Mouse (Mus musculus) gastrocnemius, postnatal 10 days (tissue): Measurements from ENCODE around the gene Dnajb6. TPM values are rescaled to one million over a fixed set of nuclear protein-coding genes. Genes with fewer than 3 reads are reported as not detected.
A peak's percentile ranks its signal among the peaks of the same experiment; 100 is the strongest.
"Not testable (repeated sequence)": the region's sequence is repeated elsewhere in the genome, so short reads cannot be mapped to it uniquely, and the experiment has no call there.

Experiments
- DNase-seq: peaks from one replicate; pipeline ENCODE4 v3.0.0; 2021; ENCODE audit warnings: mixed read lengths
- long read RNA-seq, 2 experiments: library from polyadenylated mRNA; stranded (forward); transcript quantifications; one replicate each; pipeline ENCODE4 v2.0.0; 2021
- total RNA-seq, 2 experiments: library from RNA; stranded (reverse); gene quantifications; 2 replicates each; pipeline ENCODE4 v1.2.3; 2021

Gene Dnajb6
- total RNA-seq = 10 to 100 TPM; 67.7 to 78.0 TPM
- long read RNA-seq, experiment 1, transcript Dnajb6-203 (8 exons, 1,605 nt) = minor isoform, 35 of 169 reads
- long read RNA-seq, experiment 1, transcript Dnajb6-201 (10 exons, 2,918 nt) = major isoform, 95 of 169 reads
- long read RNA-seq, experiment 1, partial matches to known transcripts = 10 of 169 reads
- long read RNA-seq, experiment 1, other reads (novel, unspliced or antisense) = 26 of 169 reads
- long read RNA-seq, experiment 2, transcript Dnajb6-201 (10 exons, 2,918 nt) = major isoform, 83 of 127 reads
- long read RNA-seq, experiment 2, transcript Dnajb6-203 (8 exons, 1,605 nt) = minor isoform, 24 of 127 reads
- long read RNA-seq, experiment 2, partial matches to known transcripts = 5 of 127 reads
- long read RNA-seq, experiment 2, other reads (novel, unspliced or antisense) = 14 of 127 reads

GRCm38 (mm10) chr5:29735557-29736061, at the start of gene Dnajb6, which contains the start of gene Gm5129:
Gene Dnajb6 (plus strand): TSS chr5:29735688.
Gene Gm5129 (minus strand): TSS chr5:29735936.
- DNase-seq = peak; percentile 98

DNA sequence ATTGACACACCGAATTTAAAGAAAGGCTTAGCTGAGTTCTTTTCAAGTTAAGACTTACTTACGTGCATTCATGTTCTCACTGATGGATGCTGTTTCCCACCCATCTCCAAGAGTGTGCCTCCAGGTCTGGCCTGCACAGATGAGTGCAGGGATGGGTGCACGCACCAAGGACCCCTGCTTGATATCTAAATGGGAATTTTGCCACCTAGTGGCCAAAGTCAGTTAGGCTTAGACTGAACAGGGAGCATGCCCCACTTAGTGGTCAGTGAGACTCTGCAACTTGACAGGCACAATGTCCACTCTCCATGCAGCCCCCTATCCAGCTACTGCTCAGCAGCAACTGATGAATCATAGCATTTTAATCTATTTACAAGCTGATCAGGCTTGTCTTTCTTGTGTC, 47.8 kb upstream of the Dnajb6 start:
- peak; percentile 24 for DNase-seq

DNA sequence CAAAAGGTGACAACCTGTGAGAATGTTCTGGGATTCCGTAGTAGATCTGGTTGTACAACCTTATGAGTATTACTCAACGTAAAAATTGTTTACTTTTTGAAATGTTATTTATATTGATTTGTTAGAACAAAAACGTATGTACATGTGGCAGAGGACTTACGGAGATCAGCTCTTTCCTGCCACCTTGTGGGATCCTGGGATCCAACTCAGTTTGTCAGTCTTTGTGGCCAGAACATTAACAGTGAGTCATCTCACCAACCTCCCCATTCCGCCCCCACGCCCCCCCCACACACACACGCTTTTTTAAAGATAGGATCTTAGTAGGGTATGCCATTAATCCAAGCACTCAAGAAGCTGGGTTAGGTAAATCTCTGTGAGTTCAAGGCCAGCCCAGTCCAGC, 47.1 kb upstream of the Dnajb6 start:
- DNase-seq = no peak

DNA sequence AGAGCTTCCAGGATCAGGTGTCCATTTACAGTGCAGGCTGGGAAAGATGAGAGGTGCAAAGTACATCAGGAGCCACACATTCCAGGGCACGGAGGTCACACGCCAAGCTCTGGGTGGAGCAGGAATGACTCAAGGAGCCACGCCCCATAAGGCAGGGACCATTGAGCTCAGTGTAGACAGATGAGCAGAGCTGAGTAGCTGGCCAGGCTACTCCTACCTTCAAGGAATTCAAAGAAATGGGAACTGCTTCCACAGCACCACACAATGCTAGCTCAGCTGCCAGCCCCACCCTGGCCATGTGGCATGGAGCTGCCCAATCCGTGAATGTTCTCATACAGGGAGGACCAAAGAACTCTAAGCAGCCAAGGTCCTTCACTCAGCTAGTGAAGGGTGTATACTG, 37.0 kb upstream of the Dnajb6 start:
- no peak for DNase-seq

- no peak for DNase-seq
Measured at GRCm38 (mm10) chr5:29699520-29700202, 35.8 kb upstream of the Dnajb6 start.

DNA sequence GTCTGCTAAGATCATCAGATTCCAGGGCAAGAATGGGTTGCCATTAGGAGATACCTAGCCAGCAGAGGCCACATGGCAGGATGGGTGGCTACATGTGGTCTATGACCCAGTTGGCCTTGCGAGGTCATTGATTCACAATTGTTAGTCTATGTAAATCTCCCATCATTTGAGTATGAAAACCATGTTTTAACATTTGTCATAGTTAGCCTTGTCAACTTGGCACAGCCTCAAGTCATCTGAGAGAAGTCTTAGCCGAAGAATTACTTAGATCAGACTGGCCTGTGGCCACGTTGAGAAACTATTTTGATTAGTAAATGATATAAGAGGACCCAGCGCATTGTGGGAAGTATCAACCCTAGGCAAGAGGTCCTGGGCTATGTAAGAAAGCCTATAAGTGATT, 28.2 kb upstream of the Dnajb6 start:
- no peak for DNase-seq

GRCm38 (mm10) chr5:29708258-29708657, 27.2 kb upstream of the Dnajb6 start:
- no peak for DNase-seq

GRCm38 (mm10) chr5:29711631-29712030, 23.9 kb upstream of the Dnajb6 start:
- DNase-seq = no peak

DNA sequence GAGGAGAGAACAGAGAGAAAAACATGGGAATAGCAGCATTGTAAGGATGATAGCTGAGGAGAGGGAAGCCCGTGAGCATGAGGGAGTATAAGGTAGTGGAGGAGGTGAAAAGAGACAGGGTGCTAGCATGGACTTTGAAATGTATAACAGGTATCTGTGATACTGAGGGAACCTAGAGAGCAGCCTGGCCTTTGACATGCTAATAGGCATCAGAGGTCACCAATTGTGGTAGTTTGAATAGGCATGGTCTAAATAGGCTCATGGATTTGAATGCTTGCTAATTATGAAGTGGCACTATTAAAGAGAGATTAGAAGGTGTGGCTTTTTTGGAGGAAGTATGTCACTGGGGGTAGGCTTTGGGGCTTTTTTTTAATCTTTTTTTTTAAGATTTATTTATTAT, 22.6 kb upstream of the Dnajb6 start:
- no peak for DNase-seq

- no peak for DNase-seq
Measured at GRCm38 (mm10) chr5:29721159-29721558, 14.3 kb upstream of the Dnajb6 start.

- no peak for DNase-seq
Measured at GRCm38 (mm10) chr5:29725369-29725768, 10.1 kb upstream of the Dnajb6 start.

DNA sequence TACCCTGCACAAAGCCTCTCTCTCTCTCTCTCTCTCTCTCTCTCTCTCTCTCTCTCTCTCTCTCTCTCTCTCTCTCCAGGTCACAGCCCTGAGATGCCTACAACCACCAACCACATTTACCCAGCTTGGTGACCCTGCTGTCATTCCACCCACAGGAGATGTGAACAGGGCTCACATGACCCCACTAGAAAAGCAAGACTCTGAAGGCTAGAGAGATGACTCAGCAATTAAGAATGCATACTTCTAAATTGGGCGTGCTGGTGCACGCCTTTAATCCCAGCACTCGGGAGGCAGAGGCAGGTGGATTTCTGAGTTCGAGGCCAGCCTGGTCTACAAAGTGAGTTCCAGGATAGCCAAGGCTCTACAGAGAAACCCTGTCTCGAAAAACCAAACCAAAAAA, 9.4 kb upstream of the Dnajb6 start:
- DNase-seq = not testable (repeated sequence)

DNA sequence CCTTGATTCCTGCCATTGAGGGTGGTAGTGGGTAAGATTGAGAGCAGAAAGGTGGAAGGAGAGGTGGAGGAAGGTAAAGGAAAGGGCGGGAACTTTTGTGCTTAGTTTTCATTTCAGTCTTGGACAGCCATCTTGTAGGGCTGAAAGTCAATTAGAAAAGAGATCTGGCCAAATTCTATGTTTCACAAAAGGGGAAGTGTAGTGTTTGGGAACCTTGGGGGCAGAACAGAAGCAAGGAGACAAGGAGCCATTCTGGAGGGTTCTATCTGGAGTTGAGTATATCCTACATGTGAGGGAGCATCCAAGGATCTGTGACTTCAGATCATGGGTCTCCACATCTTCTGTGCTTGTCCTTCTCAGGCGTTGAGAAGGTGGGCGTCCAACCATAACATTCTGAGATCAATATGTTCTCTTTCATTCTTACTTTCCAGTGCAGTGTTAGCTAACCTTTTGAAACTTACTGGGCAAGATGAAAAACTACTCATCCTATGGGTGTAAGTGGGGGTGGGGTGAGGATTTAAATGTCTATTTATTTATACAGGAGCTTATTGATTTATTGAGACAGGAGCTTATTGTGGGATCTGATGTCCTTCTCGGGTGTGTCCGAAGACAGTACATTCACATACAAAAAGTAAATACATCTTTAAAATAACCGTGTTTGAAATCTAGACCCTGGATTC, 517 bp upstream of the Dnajb6 start:
- DNase-seq = no peak

GRCm38 (mm10) chr5:29736073-29736900, 799 bp downstream of the Dnajb6 start:
- peak; percentile 63 for DNase-seq

DNA sequence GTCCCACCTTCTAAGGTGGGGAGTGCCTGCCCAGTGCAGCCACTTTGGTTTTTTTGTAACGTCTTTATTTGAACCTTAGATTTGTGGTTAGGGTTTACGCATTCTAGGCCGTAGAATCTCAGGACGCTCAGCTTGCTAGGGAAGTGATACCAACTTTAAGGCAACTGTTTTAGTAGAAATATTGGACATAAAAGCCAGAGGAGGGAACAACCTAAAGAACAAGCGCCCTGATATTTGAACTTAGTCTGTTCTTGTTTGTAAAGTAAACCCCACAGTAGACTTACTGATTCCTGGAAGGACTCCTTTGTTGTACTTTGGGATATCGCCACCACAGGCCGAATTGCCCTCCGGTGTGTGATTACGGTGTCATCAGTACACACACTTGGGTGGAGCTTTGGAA, 1.5 kb downstream of the Dnajb6 start:
- no peak for DNase-seq

DNA sequence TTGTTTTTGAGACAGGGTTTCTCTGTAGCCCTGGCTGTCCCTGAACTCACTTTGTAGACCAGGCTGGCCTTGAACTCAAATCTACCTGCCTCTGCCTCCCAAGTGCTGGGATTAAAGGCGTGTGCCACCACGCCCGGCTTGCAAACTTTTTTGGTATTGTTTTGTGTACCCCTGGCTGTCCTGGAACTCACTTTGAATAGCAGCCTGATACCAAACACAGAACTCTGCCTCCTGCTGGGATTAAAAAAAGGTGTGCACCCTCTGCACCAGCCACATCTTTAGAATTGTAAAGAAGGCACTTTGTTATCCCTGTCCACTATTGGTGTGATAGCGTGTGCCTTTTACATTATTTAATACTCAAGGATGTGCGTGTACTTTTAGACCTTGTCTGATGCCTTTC, 2.0 kb downstream of the Dnajb6 start:
- no peak for DNase-seq

- no peak for DNase-seq
Measured at GRCm38 (mm10) chr5:29738076-29738475, 2.6 kb downstream of the Dnajb6 start.

- no peak for DNase-seq
Measured at GRCm38 (mm10) chr5:29740651-29741050, 5.2 kb downstream of the Dnajb6 start.

- DNase-seq = no peak
Measured at GRCm38 (mm10) chr5:29741093-29741492, 5.6 kb downstream of the Dnajb6 start.

DNA sequence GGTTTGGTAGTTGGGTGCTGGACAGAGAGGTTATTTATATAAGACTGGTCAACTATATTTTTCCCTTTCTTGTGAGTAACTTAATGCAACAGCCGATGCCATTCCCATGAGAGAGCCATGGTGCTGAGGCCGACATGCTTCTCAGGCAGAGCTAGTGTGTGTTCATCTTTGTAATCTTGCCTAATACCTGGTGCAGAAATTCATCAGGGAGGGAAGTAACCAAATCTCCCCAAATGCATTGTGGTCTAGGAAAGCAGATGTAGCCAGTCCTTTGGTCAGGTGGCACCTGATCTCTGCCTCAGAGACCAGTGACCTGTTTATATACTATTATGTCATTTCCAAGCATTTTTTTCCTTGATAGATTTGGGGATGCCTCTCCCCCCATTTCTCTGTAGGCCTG, 12.2 kb downstream of the Dnajb6 start:
- DNase-seq = no peak

DNA sequence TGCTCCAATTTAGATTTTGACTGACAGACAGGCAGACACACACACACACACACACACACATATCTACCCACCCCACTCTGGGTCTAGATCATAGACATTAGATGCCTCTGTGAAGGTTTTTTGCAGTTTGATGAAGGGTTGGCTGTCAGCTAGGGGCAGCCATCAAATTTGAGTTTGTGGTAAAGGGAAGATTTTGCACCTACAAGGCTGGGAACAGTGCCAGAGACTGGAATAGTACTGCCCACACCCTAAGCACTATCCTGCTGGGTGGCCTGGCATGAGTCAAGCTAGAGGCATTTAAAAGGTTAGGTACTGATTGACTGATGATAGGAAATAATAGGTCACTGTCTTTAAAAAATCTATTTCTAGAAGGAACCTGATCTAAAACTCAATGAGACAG, 15.8 kb downstream of the Dnajb6 start:
- no peak for DNase-seq

GRCm38 (mm10) chr5:29752894-29753293, 17.4 kb downstream of the Dnajb6 start:
- DNase-seq = no peak
